Mouse (Mus musculus) telencephalon, adult 2 months (tissue): ENCODE measurements around the gene AU022252.
"Not testable (repeated sequence)": the region's sequence is repeated elsewhere in the genome, so short reads cannot be mapped to it uniquely, and the experiment has no call there.

Experiments used
- DNase-seq: peaks from one replicate; pipeline ENCODE4 v3.0.0-alpha.2; 2011; ENCODE audit warnings: low read depth, low spot score

AU022252 gene

GRCm38 (mm10) chr4:119232410-119233255 lies at the start of gene AU022252, which contains the start of gene P3h1:
Gene AU022252 (minus strand): TSS chr4:119232712.
Gene P3h1 (plus strand): TSS chr4:119232915.
- DNase-seq, result peak; percentile 98

GRCm38 (mm10) chr4:119278784-119279183 lies 46.3 kb upstream of the AU022252 start:
- DNase-seq, result not testable (repeated sequence)

- no peak for DNase-seq
These were observed 43.2 kb upstream of the AU022252 start for GRCm38 (mm10) chr4:119275726-119276125.

GRCm38 (mm10) chr4:119275226-119275625 lies 42.7 kb upstream of the AU022252 start:
- DNase-seq, result no peak

- DNase-seq, result no peak
These were observed 42.1 kb upstream of the AU022252 start for GRCm38 (mm10) chr4:119274627-119275026.

- DNase-seq, result no peak
These were observed 34.1 kb upstream of the AU022252 start for GRCm38 (mm10) chr4:119266606-119267005.

GRCm38 (mm10) chr4:119263459-119263858 lies 30.9 kb upstream of the AU022252 start:
- DNase-seq, result no peak

- no peak for DNase-seq
These were observed 30.0 kb upstream of the AU022252 start for GRCm38 (mm10) chr4:119262483-119262882.

GRCm38 (mm10) chr4:119261087-119261713 lies 28.7 kb upstream of the AU022252 start:
- DNase-seq, result no peak

GRCm38 (mm10) chr4:119259344-119260254 lies 27.1 kb upstream of the AU022252 start:
- DNase-seq, result no peak

GRCm38 (mm10) chr4:119257083-119257482 lies 24.6 kb upstream of the AU022252 start:
- DNase-seq, result no peak

- DNase-seq, result no peak
These were observed 22.8 kb upstream of the AU022252 start, which contains the start of gene Cldn19 for GRCm38 (mm10) chr4:119255351-119255750. Gene Cldn19 (plus strand): TSS chr4:119255414.

GRCm38 (mm10) chr4:119254012-119254618 lies 21.6 kb upstream of the AU022252 start:
- DNase-seq, result peak; percentile 39

- DNase-seq, result no peak
These were observed 19.7 kb upstream of the AU022252 start for GRCm38 (mm10) chr4:119252025-119252808.

- no peak for DNase-seq
These were observed 16.0 kb upstream of the AU022252 start for GRCm38 (mm10) chr4:119248407-119248965.

GRCm38 (mm10) chr4:119247462-119248235 lies 15.1 kb upstream of the AU022252 start:
- DNase-seq, result no peak

GRCm38 (mm10) chr4:119246688-119247225 lies 14.2 kb upstream of the AU022252 start:
- no peak for DNase-seq

- peak; percentile 36 for DNase-seq
These were observed 13.4 kb upstream of the AU022252 start for GRCm38 (mm10) chr4:119245961-119246360.

GRCm38 (mm10) chr4:119245556-119245955 lies 13.0 kb upstream of the AU022252 start:
- DNase-seq, result peak; percentile 84
